Comparison of ENCODE assay signal across 9 mouse cellular contexts in the genomic region with DNA sequence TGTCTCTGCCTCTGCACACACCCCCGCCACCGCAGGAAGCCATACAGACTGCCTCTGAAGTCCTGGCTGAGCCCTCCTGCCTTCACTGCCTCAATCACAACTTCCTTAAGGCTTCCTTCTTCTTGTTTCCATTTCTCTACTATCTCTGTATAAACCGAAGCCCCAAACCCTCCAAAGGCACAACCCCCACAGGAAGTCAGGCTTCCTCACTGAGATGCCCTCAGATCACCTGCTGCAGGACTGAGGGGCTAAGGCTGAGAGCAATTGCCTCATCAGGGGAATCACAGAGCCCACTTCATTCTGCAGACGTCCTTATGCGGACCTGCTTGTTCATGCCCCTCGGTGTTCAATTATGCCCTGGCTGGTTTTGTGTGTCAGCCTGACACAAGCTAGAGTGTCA. TPM values are rescaled to one million over a fixed set of nuclear protein-coding genes. Genes with fewer than 3 reads are reported as not detected.
DNase-seq lines count a peak whose midpoint lies in the region; ATAC-seq and TF ChIP-seq lines count a peak whose summit lies in the region.
"Had no signal": no experiment of that assay in that cellular context is flagged by ENCODE, and none has a peak within 500 bp of the region (broad histone marks: within the 10 kb centered on the region; RNA-seq: fewer than 3 reads in every experiment).

No protein-coding gene starts in this region.

- peak overlapping the region; percentile 85 for H3K4me2 ChIP-seq in CH12.LX (ENCODE audit: insufficient read depth, low read depth, poor library complexity, severe bottlenecking)
- peak overlapping the region; percentile 78 for H3K4me2 ChIP-seq in hindbrain, embryonic 13.5 days
- H3K4me2 ChIP-seq in midbrain, embryonic 14.5 days (ENCODE audit: low read length), result peak overlapping the region; percentile 94

- TF ChIP-seq EP300 in CH12.LX (IDR thresholded peaks at IDR 0.05; ENCODE audit: low read length), result no peak

- peaks cover 5% of the 10 kb centered on the region for H3K27me3 ChIP-seq in CH12.LX (replicated peaks)
- peaks cover 4% of the 10 kb centered on the region; the same call in 1 of the 2 replicates for H3K27me3 ChIP-seq in hindbrain, embryonic 13.5 days
- no peaks in the 10 kb centered on the region for H3K27me3 ChIP-seq in midbrain, embryonic 14.5 days (ENCODE audit: control insufficient read depth, insufficient read depth, low read length)

- peak overlapping the region in 2 of 3 experiments; percentile 74 to 88 for H3K4me3 ChIP-seq in CH12.LX (replicated peaks in 1 of 3; ENCODE audit: low read depth in 2 of 3, low read length in 2 of 3, poor library complexity in 1 of 3)
- H3K4me3 ChIP-seq in hindbrain, embryonic 13.5 days, result peak overlapping the region; percentile 88
- peak overlapping the region; percentile 88; the same call in 1 of the 2 replicates for H3K4me3 ChIP-seq in midbrain, embryonic 14.5 days (replicated peaks; ENCODE audit: low read depth, low read length)

- WGBS in hindbrain, embryonic 13.5 days, result 88% methylated on average over 6 of the region's 6 CpGs
- 96% methylated on average over 6 of the region's 6 CpGs for WGBS in midbrain, embryonic 14.5 days

- dilution Hi-C loops in CH12.LX (cut with MboI; ENCODE audit: extremely low pct_ligation_motif_present, extremely low pct_unique_long_range_greater_than_20kb, low sequenced_read_pairs), result no loop called here

- H3K79me2 ChIP-seq in CH12.LX (replicated peaks; ENCODE audit: control insufficient read depth, extremely low read depth, insufficient read depth, poor library complexity, severe bottlenecking), result peaks cover 18% of the 10 kb centered on the region

- peaks cover 35 to 47% of the 10 kb centered on the region in 2 experiments for H3K36me3 ChIP-seq in CH12.LX (replicated peaks in 1 of 2; ENCODE audit: control insufficient read depth in 1 of 2, insufficient read depth in 1 of 2, low read length in 1 of 2)
- peaks cover 41% of the 10 kb centered on the region for H3K36me3 ChIP-seq in hindbrain, embryonic 13.5 days
- H3K36me3 ChIP-seq in midbrain, embryonic 14.5 days (ENCODE audit: control insufficient read depth, insufficient read depth, low read length), result peaks cover 31% of the 10 kb centered on the region

- no peak for TF ChIP-seq RAD21 in CH12.LX (IDR thresholded peaks at IDR 0.05; ENCODE audit: low read depth, low read length)

- no peak overlapping the region for H3K27ac ChIP-seq in CH12.LX (ENCODE audit: insufficient read depth, low read depth)
- no peak overlapping the region for H3K27ac ChIP-seq in hindbrain, embryonic 13.5 days
- H3K27ac ChIP-seq in midbrain, embryonic 14.5 days (replicated peaks; ENCODE audit: low read depth, low read length), result no peak overlapping the region

- no peak overlapping the region for H3K9ac ChIP-seq in CH12.LX (ENCODE audit: insufficient read depth, low read depth)
- H3K9ac ChIP-seq in hindbrain, embryonic 13.5 days, result peak overlapping the region; percentile 96
- no peak overlapping the region for H3K9ac ChIP-seq in midbrain, embryonic 14.5 days (replicated peaks; ENCODE audit: low read length)

- no peaks in the 10 kb centered on the region for H3K9me3 ChIP-seq in CH12.LX (replicated peaks; ENCODE audit: low read length)
- H3K9me3 ChIP-seq in hindbrain, embryonic 13.5 days, result no peaks in the 10 kb centered on the region
- H3K9me3 ChIP-seq in midbrain, embryonic 14.5 days (ENCODE audit: control insufficient read depth, low read length), result no peaks in the 10 kb centered on the region

- no peak for ATAC-seq in hindbrain, embryonic 13.5 days (ENCODE audit: low FRiP score)
- ATAC-seq in midbrain, embryonic 14.5 days (ENCODE audit: low FRiP score, low TSS enrichment), result no peak
- no peak for ATAC-seq in frontal cortex, adult (ENCODE audit: low TSS enrichment)

- TF ChIP-seq POLR2A in CH12.LX (IDR thresholded peaks at IDR 0.05; ENCODE audit: low read depth, low read length), result no peak

- peak; percentile 83 for DNase-seq in heart, adult 11 months
- no peak for DNase-seq in heart, postnatal 4 days
- DNase-seq in CH12.LX (ENCODE audit: extremely low read depth), result no peak
- DNase-seq in midbrain, embryonic 14.5 days, result no peak
- no peak for DNase-seq in Muller cell, postnatal 12 days (ENCODE audit: inconsistent ontology term)
- no peak for DNase-seq in urinary bladder, postnatal 36 days (ENCODE audit: low spot score in 2 of 2)

- no peak for TF ChIP-seq CTCF in CH12.LX (conservative IDR thresholded peaks at IDR 0.05 in 1 of 2, IDR thresholded peaks at IDR 0.05 in 1 of 2; ENCODE audit: low read depth in 2 of 2, low read length in 2 of 2)

- peaks cover 8 to 24% of the 10 kb centered on the region in 2 experiments for H3K4me1 ChIP-seq in CH12.LX (ENCODE audit: control insufficient read depth in 1 of 2, insufficient read depth in 2 of 2)
- peaks cover 32% of the 10 kb centered on the region for H3K4me1 ChIP-seq in hindbrain, embryonic 13.5 days (replicated peaks)
- peaks cover 15% of the 10 kb centered on the region for H3K4me1 ChIP-seq in midbrain, embryonic 14.5 days (ENCODE audit: control insufficient read depth, insufficient read depth, low read length)

- in situ Hi-C loops in CH12.LX (cut with MboI; ENCODE audit: low pct_ligation_motif_present, low pct_unique_long_range_greater_than_20kb, low sequenced_read_pairs), result no loop called here

TF ChIP-seq in CH12.LX, 34 proteins besides CTCF, POLR2A, EP300 and RAD21:
- no peak for TF ChIP-seq SIN3A (IDR thresholded peaks at IDR 0.05; ENCODE audit: low read length)
- no peak for TF ChIP-seq MEF2A (IDR thresholded peaks at IDR 0.05; ENCODE audit: borderline replicate concordance, low read depth, low read length)
- no peak for TF ChIP-seq HCFC1 (IDR thresholded peaks at IDR 0.05; ENCODE audit: low read depth, low read length)
- no peak for TF ChIP-seq JUND (conservative IDR thresholded peaks at IDR 0.05; ENCODE audit: low read depth, low read length)
- no peak for TF ChIP-seq TCF12 (IDR thresholded peaks at IDR 0.05; ENCODE audit: low read depth, low read length)
- TF ChIP-seq PAX5 (IDR thresholded peaks at IDR 0.05; ENCODE audit: low read length), result no peak
- no peak for TF ChIP-seq NRF1 (IDR thresholded peaks at IDR 0.05; ENCODE audit: low read depth, low read length)
- TF ChIP-seq JUN (IDR thresholded peaks at IDR 0.05; ENCODE audit: insufficient read depth, low read depth, low read length), result no peak
- TF ChIP-seq CHD2 (IDR thresholded peaks at IDR 0.05; ENCODE audit: low read length), result no peak
- no peak for TF ChIP-seq IRF4 (IDR thresholded peaks at IDR 0.05; ENCODE audit: low read depth, low read length)
- no peak for TF ChIP-seq MYC (IDR thresholded peaks at IDR 0.05; ENCODE audit: low read depth, low read length)
- no peak for TF ChIP-seq GABPA (IDR thresholded peaks at IDR 0.05; ENCODE audit: insufficient replicate concordance, low read depth, low read length)
- TF ChIP-seq ZMIZ1 (IDR thresholded peaks at IDR 0.05; ENCODE audit: low read depth, low read length), result no peak
- TF ChIP-seq MAX (IDR thresholded peaks at IDR 0.05; ENCODE audit: low read length), result no peak
- no peak for TF ChIP-seq ZKSCAN1 (IDR thresholded peaks at IDR 0.05; ENCODE audit: borderline replicate concordance, low read depth, low read length)
- TF ChIP-seq E2F4 (IDR thresholded peaks at IDR 0.05; ENCODE audit: insufficient replicate concordance, low read depth, low read length), result no peak
- TF ChIP-seq ZC3H11A (IDR thresholded peaks at IDR 0.05; ENCODE audit: low read depth, low read length), result no peak
- TF ChIP-seq ELF1 (IDR thresholded peaks at IDR 0.05; ENCODE audit: low read depth, low read length), result no peak
- no peak for TF ChIP-seq CHD1 (IDR thresholded peaks at IDR 0.05; ENCODE audit: low read depth, low read length)

RNA-seq across cellular contexts. Expression of a gene that starts 1.4 kb away (rescaled TPM):
- total RNA-seq in heart, postnatal 4 days (2021), result 100 to 1,000 TPM; 198 to 214 TPM
- 209 and 220 TPM in 2 replicates for total RNA-seq in CH12.LX (2012; rRNA removed)
- total RNA-seq in CH12.LX (2014; rRNA removed), result 169 and 185 TPM in 2 replicates
- polyA plus RNA-seq in CH12.LX (2012; ENCODE audit: insufficient read length, low read depth), result 168 and 182 TPM in 2 replicates
- 597 TPM in 2 replicates for polyA plus RNA-seq in hindbrain, embryonic 13.5 days (2015; fragmentation: Nextera tagmentation; extraction: Ambion mirVana)
- 536 and 755 TPM in 2 replicates for polyA plus RNA-seq in midbrain, embryonic 14.5 days (2014; fragmentation: Nextera tagmentation; extraction: Ambion mirVana)

RNA-seq across cellular contexts. Expression of a gene that starts 8.2 kb away (rescaled TPM):
- total RNA-seq in heart, postnatal 4 days (2021), result not detected
- total RNA-seq in CH12.LX (2012; rRNA removed) (not detected in 2 replicates), CH12.LX (2014; rRNA removed) (not detected in 2 replicates)
- polyA plus RNA-seq in CH12.LX (2012; ENCODE audit: insufficient read length, low read depth), result 0.24 TPM in 1 of 2 replicates, not detected in the other
- polyA plus RNA-seq in hindbrain, embryonic 13.5 days (2015; fragmentation: Nextera tagmentation; extraction: Ambion mirVana), result 0.12 TPM in 1 of 2 replicates, not detected in the other
- 0.21 and 0.46 TPM in 2 replicates for polyA plus RNA-seq in midbrain, embryonic 14.5 days (2014; fragmentation: Nextera tagmentation; extraction: Ambion mirVana)

RNA-seq across cellular contexts. Expression of a gene that starts 22.8 kb away (rescaled TPM):
- total RNA-seq in heart, postnatal 4 days (2021), result not detected
- 0.08 TPM in 1 of 2 replicates, not detected in the other for total RNA-seq in CH12.LX (2012; rRNA removed)
- total RNA-seq in CH12.LX (2014; rRNA removed), result not detected in 2 replicates
- not detected in 2 replicates for polyA plus RNA-seq in CH12.LX (2012; ENCODE audit: insufficient read length, low read depth)
- polyA plus RNA-seq in hindbrain, embryonic 13.5 days (2015; fragmentation: Nextera tagmentation; extraction: Ambion mirVana), result not detected in 2 replicates
- polyA plus RNA-seq in midbrain, embryonic 14.5 days (2014; fragmentation: Nextera tagmentation; extraction: Ambion mirVana), result not detected in 2 replicates
- polyA plus RNA-seq: gonadal fat pad, adult 2 months had no signal

RNA-seq across cellular contexts. Expression of a gene that starts 34.8 kb away (rescaled TPM):
- not detected for total RNA-seq in heart, postnatal 4 days (2021)
- total RNA-seq in CH12.LX (2012; rRNA removed), result 0.08 TPM in 2 replicates
- not detected in 2 replicates for total RNA-seq in CH12.LX (2014; rRNA removed)
- not detected in 2 replicates for polyA plus RNA-seq in CH12.LX (2012; ENCODE audit: insufficient read length, low read depth)
- polyA plus RNA-seq in hindbrain, embryonic 13.5 days (2015; fragmentation: Nextera tagmentation; extraction: Ambion mirVana), result not detected in 2 replicates
- not detected in 2 replicates for polyA plus RNA-seq in midbrain, embryonic 14.5 days (2014; fragmentation: Nextera tagmentation; extraction: Ambion mirVana)
- polyA plus RNA-seq: gonadal fat pad, adult 2 months had no signal

RNA-seq across cellular contexts. Expression of a gene that starts 46.2 kb away (rescaled TPM):
- total RNA-seq in heart, postnatal 4 days (2021), result not detected
- not detected in 2 replicates for total RNA-seq in CH12.LX (2012; rRNA removed)
- not detected in 2 replicates for total RNA-seq in CH12.LX (2014; rRNA removed)
- polyA plus RNA-seq in CH12.LX (2012; ENCODE audit: insufficient read length, low read depth), result not detected in 2 replicates
- not detected in 2 replicates for polyA plus RNA-seq in hindbrain, embryonic 13.5 days (2015; fragmentation: Nextera tagmentation; extraction: Ambion mirVana)
- not detected in 2 replicates for polyA plus RNA-seq in midbrain, embryonic 14.5 days (2014; fragmentation: Nextera tagmentation; extraction: Ambion mirVana)
- polyA plus RNA-seq: gonadal fat pad, adult 2 months had no signal
